ENCODE assay signal across 8 mouse cellular contexts in genomic region chr7:127776878-127777473, GRCm38 (mm10). TPM values are rescaled to one million over a fixed set of nuclear protein-coding genes. Genes with fewer than 3 reads are reported as not detected.
A peak's percentile ranks its signal among the peaks of the same experiment; 100 is the strongest.
DNase-seq lines count a peak whose midpoint lies in the region; ATAC-seq lines count a peak whose summit lies in the region.

No protein-coding gene starts in this region.

- H3K4me1 ChIP-seq in hindbrain, embryonic 16.5 days (ENCODE audit: control insufficient read depth, insufficient read depth, low read depth, low read length) = peaks cover 13% of the 10 kb centered on the region

- ATAC-seq in hindbrain, embryonic 16.5 days = peak; percentile 94

- H3K9ac ChIP-seq in hindbrain, embryonic 16.5 days (ENCODE audit: low read depth, low read length) = peak overlapping the region; percentile 92

- peaks cover 21% of the 10 kb centered on the region for H3K79me2 ChIP-seq in macrophage (ENCODE audit: inconsistent target)

- H3K27ac ChIP-seq in hindbrain, embryonic 16.5 days (ENCODE audit: low read depth, low read length) = peak overlapping the region; percentile 95
- H3K27ac ChIP-seq in macrophage = peak overlapping the region; percentile 98

- H3K27me3 ChIP-seq in hindbrain, embryonic 16.5 days (replicated peaks; ENCODE audit: control insufficient read depth, insufficient read depth, low read length) = no peaks in the 10 kb centered on the region

- H3K4me2 ChIP-seq in hindbrain, embryonic 16.5 days (ENCODE audit: low read length) = peak overlapping the region; percentile 76

- under 1% methylated on average over 51 of the region's 70 CpGs for whole genome bisulfite sequencing in hindbrain, embryonic 16.5 days
- WGBS in macrophage (ENCODE audit: missing documents) = 1% methylated on average over 60 of the region's 70 CpGs

- H3K9me3 ChIP-seq in hindbrain, embryonic 16.5 days (ENCODE audit: control insufficient read depth, low read length) = no peaks in the 10 kb centered on the region

- H3K4me3 ChIP-seq in hindbrain, embryonic 16.5 days (ENCODE audit: low read length) = peak overlapping the region; percentile 83
- H3K4me3 ChIP-seq in macrophage (ENCODE audit: inconsistent target) = peak overlapping the region; percentile 76

- H3K36me3 ChIP-seq in hindbrain, embryonic 16.5 days (ENCODE audit: control insufficient read depth, insufficient read depth, low read length) = peaks cover 14% of the 10 kb centered on the region
- H3K36me3 ChIP-seq in macrophage (ENCODE audit: inconsistent target) = peaks cover 20% of the 10 kb centered on the region

- DNase-seq in R1 (ENCODE audit: low read depth, low spot score) = peak; percentile 98
- DNase-seq in cerebellum, postnatal 25 days = peak; percentile 98 to 99
- DNase-seq in frontal cortex, postnatal 36 days (ENCODE audit: low spot score in 2 of 2) = peak; percentile 95 to 97
- DNase-seq in left cerebral cortex, adult 18-20 months (ENCODE audit: low spot score in 2 of 2) = peak; percentile 96
- DNase-seq in right cerebral cortex, adult 18-20 months = peak; percentile 98
- peak; percentile 91 for DNase-seq in urinary bladder, postnatal 10 days (ENCODE audit: low spot score)

RNA-seq across cellular contexts. Expression of gene Setd1a, which starts 0.5 kb away (rescaled TPM):
- 12.8 and 14.6 TPM in 2 replicates for polyA plus RNA-seq in hindbrain, embryonic 16.5 days (2015; fragmentation: Nextera tagmentation; extraction: Ambion mirVana)
- 10 to 100 TPM; 41.1 to 44.7 TPM for total RNA-seq in left cerebral cortex, adult 18-20 months (2021)
- 10 to 100 TPM; 26.9 to 77.9 (median 54.2) TPM for total RNA-seq in macrophage (2018; cell fraction: chromatin; rRNA removed)
- total RNA-seq in macrophage (2018; cell fraction: cytosol; rRNA removed) = 10 to 100 TPM in 24 of 26 experiments, 1 to 10 TPM in 2; 9.5 to 20.2 (median 15.4) TPM
- total RNA-seq in macrophage (2018; cell fraction: nucleus; rRNA removed) = 10 to 100 TPM; 18.5 to 54.6 (median 32.5) TPM
- polyA plus RNA-seq in macrophage (2018) = 11.6 to 14.1 TPM (median 12.7 TPM) in 3 replicates

RNA-seq across cellular contexts. Expression of gene Orai3, which starts 7.4 kb away (rescaled TPM):
- 10.4 and 11.3 TPM in 2 replicates for polyA plus RNA-seq in hindbrain, embryonic 16.5 days (2015; fragmentation: Nextera tagmentation; extraction: Ambion mirVana)
- 10 to 100 TPM; 16.8 to 20.5 TPM for total RNA-seq in left cerebral cortex, adult 18-20 months (2021)
- 10 to 100 TPM in 13 of 26 experiments, 1 to 10 TPM in 13; 5.6 to 18.7 (median 9.6) TPM for total RNA-seq in macrophage (2018; cell fraction: chromatin; rRNA removed)
- total RNA-seq in macrophage (2018; cell fraction: cytosol; rRNA removed) = 10 to 100 TPM; 20.7 to 47.9 (median 36.3) TPM
- total RNA-seq in macrophage (2018; cell fraction: nucleus; rRNA removed) = 10 to 100 TPM in 25 of 26 experiments, 1 to 10 TPM in 1; 10.0 to 33.8 (median 19.3) TPM
- 31.3 to 38.6 TPM (median 33.4 TPM) in 3 replicates for polyA plus RNA-seq in macrophage (2018)

RNA-seq across cellular contexts. Expression of gene Gm49388, which starts 8.4 kb away (rescaled TPM):
- not detected in 2 replicates for polyA plus RNA-seq in hindbrain, embryonic 16.5 days (2015; fragmentation: Nextera tagmentation; extraction: Ambion mirVana)
- total RNA-seq in left cerebral cortex, adult 18-20 months (2021) = 1 to 10 TPM; 5.5 to 5.6 TPM
- 10 to 100 TPM in 1 of 26 experiments, 1 to 10 TPM in 9, under 1 TPM in 4, not detected in 12; 0.47 to 11.1 (median 2.4) TPM for total RNA-seq in macrophage (2018; cell fraction: chromatin; rRNA removed)
- total RNA-seq in macrophage (2018; cell fraction: cytosol; rRNA removed) = 1 to 10 TPM in 24 of 26 experiments, under 1 TPM in 1, not detected in 1; 0.71 to 5.1 (median 2.8) TPM
- 1 to 10 TPM in 11 of 26 experiments, under 1 TPM in 1, not detected in 14; 0.84 to 8.0 (median 2.8) TPM for total RNA-seq in macrophage (2018; cell fraction: nucleus; rRNA removed)
- polyA plus RNA-seq in macrophage (2018) = 0.49 to 3.2 TPM (median 0.57 TPM) in 3 replicates

RNA-seq across cellular contexts. Expression of gene Hsd3b7, which starts 23.4 kb away (rescaled TPM):
- 11.9 and 12.1 TPM in 2 replicates for polyA plus RNA-seq in hindbrain, embryonic 16.5 days (2015; fragmentation: Nextera tagmentation; extraction: Ambion mirVana)
- total RNA-seq in left cerebral cortex, adult 18-20 months (2021) = 1 to 10 TPM; 4.7 to 5.3 TPM
- total RNA-seq in macrophage (2018; cell fraction: chromatin; rRNA removed) = 100 to 1,000 TPM in 14 of 26 experiments, 10 to 100 TPM in 12; 57.9 to 161 (median 103) TPM
- 10 to 100 TPM; 25.1 to 48.5 (median 36.4) TPM for total RNA-seq in macrophage (2018; cell fraction: cytosol; rRNA removed)
- total RNA-seq in macrophage (2018; cell fraction: nucleus; rRNA removed) = 100 to 1,000 TPM in 7 of 26 experiments, 10 to 100 TPM in 19; 46.6 to 154 (median 81.2) TPM
- 14.9 to 55.1 TPM (median 55.0 TPM) in 3 replicates for polyA plus RNA-seq in macrophage (2018)

RNA-seq across cellular contexts. Expression of gene Fbxl19, which starts 32.6 kb away (rescaled TPM):
- 6.8 TPM in 2 replicates for polyA plus RNA-seq in hindbrain, embryonic 16.5 days (2015; fragmentation: Nextera tagmentation; extraction: Ambion mirVana)
- total RNA-seq in left cerebral cortex, adult 18-20 months (2021) = 10 to 100 TPM; 68.8 to 74.6 TPM
- total RNA-seq in macrophage (2018; cell fraction: chromatin; rRNA removed) = 10 to 100 TPM; 16.6 to 56.4 (median 42.0) TPM
- total RNA-seq in macrophage (2018; cell fraction: cytosol; rRNA removed) = 10 to 100 TPM in 15 of 26 experiments, 1 to 10 TPM in 11; 6.9 to 16.6 (median 11.3) TPM
- total RNA-seq in macrophage (2018; cell fraction: nucleus; rRNA removed) = 10 to 100 TPM; 12.2 to 39.3 (median 27.5) TPM
- 4.9 to 11.8 TPM (median 5.8 TPM) in 3 replicates for polyA plus RNA-seq in macrophage (2018)

Comparison
In these comparisons a context has a peak if more than half of its experiments do, and no peak if none do; other contexts are left out.
1. Peak in every context shown above with its lines: DNase-seq, ATAC-seq, H3K4me3 ChIP-seq and H3K27ac ChIP-seq.